Mouse (Mus musculus) embryonic fibroblast, embryonic 13.5 days (primary cell): ENCODE measurements around the gene Pi4ka.

ENCODE experiments used
- CTCF ChIP-seq: IDR thresholded peaks from 2 replicates; pipeline ENCODE4 v1.5.1; 2011; ENCODE audit warnings: mild to moderate bottlenecking, control low read depth, low read length, moderate library complexity, borderline replicate concordance; ENCODE audit not compliant: insufficient read depth
- POLR2A ChIP-seq: IDR thresholded peaks from 2 replicates; pipeline ENCODE4 v1.6.1; 2011; ENCODE audit warnings: low read depth, mild to moderate bottlenecking, control low read depth, low read length, moderate library complexity

DNA sequence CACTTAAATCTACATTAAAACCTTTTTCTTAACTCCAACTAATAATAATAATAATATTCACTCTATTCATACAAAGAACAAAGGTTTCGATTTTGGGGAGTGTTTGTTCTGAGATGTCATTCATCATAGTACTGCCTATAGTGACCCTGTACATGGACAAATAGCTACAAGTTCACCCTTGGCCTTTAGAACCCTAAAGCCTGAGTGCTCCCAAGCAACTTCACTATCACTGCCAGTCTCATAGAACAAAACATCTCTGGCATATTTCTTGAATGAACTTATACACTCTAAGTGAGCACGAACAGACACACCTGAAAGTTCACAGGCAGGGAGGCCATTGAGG is 60.3 kb downstream of the Pi4ka start:
- TF ChIP-seq POLR2A = no peak
- no peak for TF ChIP-seq CTCF
